Mouse (Mus musculus) cerebellum, postnatal 36 days (tissue): ENCODE results near the gene Defa22.
"Not testable (repeated sequence)": the region's sequence is repeated elsewhere in the genome, so short reads cannot be mapped to it uniquely, and the experiment has no call there.

ENCODE experiments used
- DNase-seq, 2 experiments: peaks; one replicate each; pipeline ENCODE4 v3.0.0; 2021 to 2022; ENCODE audit warnings: mixed read lengths in 2 of 2

The Defa22 gene

DNA sequence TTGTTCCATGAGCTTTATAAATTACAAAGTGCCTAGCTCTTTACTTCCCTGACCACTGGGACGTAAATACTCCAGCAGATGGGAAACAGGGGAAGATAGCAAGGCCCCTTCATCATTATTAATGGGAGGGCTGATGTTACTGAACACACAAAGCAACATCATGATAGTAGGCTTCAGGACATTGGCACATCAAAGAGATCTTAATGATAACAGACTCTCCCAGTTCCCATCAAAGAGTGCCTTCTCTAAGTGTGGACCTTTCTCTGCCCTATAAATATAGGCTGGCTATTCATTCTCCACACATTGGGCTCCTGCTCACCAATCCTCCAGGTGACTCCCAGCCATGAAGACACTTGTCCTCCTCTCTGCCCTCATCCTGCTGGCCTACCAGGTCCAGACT lies at the start of gene Defa22:
TSS of gene Defa22 (plus strand) at position 301 of the 400 bp plus-strand sequence.
- not testable (repeated sequence) for DNase-seq

DNA sequence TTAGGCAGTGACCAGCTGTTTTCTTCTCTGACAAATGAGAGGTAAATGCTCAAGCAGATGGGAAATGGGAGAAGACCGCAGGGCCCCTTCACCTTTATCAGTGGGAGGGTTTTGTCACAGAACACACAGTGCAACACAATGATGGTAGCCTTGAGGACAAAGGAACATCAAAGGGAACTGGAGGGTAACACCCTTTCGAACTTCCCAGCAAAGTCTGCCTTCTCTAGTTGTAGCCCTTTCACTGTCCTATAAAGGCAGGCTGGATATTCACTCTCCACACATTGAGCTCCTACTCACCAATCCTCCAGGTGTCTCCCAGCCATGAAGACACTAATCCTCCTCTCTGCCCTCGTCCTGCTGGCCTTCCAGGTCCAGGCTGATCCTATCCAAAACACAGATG lies 27.7 kb upstream of the Defa22 start, which contains the start of gene Defa30:
TSS of gene Defa30 (plus strand) at position 301 of the 400 bp plus-strand sequence.
- not testable (repeated sequence) for DNase-seq

DNA sequence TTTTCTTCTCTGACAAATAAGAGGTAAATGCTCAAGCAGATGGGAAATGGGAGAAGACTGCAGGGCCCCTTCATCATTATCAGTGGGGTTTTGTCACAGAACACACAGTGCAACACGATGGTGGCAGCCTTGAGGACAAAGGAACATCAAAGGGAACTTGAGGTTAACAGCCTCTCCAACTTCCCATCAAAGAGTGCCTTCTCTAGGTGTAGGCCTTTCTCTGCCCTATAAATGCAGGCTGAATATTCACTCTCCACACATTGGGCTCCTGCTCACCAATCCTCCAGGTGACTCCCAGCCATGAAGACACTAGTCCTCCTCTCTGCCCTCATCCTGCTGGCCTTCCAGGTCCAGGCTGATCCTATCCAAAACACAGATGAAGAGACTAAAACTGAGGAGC lies 29.2 kb downstream of the Defa22 start, which contains the start of gene Defa31:
TSS of gene Defa31 (plus strand) at position 301 of the 400 bp plus-strand sequence.
- not testable (repeated sequence) for DNase-seq

DNA sequence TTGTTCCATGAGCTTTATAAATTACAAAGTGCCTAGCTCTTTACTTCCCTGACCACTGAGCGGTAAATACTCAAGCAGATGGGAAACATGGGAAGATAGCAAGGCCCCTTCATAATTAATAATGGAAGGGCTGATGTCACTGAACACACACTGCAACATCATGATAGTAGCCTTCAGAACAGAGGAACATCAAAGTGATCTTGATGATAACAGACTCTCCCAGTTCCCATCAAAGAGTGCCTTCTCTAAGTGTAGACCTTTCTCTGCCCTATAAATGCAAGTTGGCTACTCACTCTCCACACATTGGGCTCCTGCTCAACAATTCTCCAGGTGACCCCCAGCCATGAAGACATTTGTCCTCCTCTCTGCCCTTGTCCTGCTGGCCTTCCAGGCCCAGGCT lies 39.2 kb downstream of the Defa22 start, which contains the start of gene Gm15293:
TSS of gene Gm15293 (plus strand) at position 301 of the 400 bp plus-strand sequence.
- not testable (repeated sequence) for DNase-seq
